Mouse (Mus musculus) limb, embryonic 10.5 days (tissue): ENCODE measurements around the gene Daam2. TPM values are rescaled to one million over a fixed set of nuclear protein-coding genes. Genes with fewer than 3 reads are reported as not detected.

Experiments
- DNase-seq: peaks from one replicate; pipeline ENCODE4 v3.0.0-alpha.2; 2017; ENCODE audit warnings: low spot score
- H3K27ac ChIP-seq: fragments of 300-500 bp; sonication (generic); 2 replicates; pipeline ENCODE4 v1.5.1; 2016; ENCODE audit warnings: mild to moderate bottlenecking
- H3K27me3 ChIP-seq: fragments of 300-500 bp; sonication (generic); 2 replicates; pipeline ENCODE4 v1.6.1; 2016; ENCODE audit warnings: low read depth, mild to moderate bottlenecking; ENCODE audit not compliant: poor library complexity, severe bottlenecking
- H3K36me3 ChIP-seq: fragments of 300-500 bp; sonication (generic); 2 replicates; pipeline ENCODE4 v1.6.1; 2016; ENCODE audit warnings: mild to moderate bottlenecking, moderate library complexity
- H3K4me1 ChIP-seq: fragments of 300-500 bp; sonication (generic); 2 replicates; pipeline ENCODE4 v1.6.1; 2016
- H3K4me3 ChIP-seq: fragments of 300-500 bp; sonication (generic); 2 replicates; pipeline ENCODE4 v1.5.1; 2016; ENCODE audit warnings: mild to moderate bottlenecking, moderate library complexity
- H3K9me3 ChIP-seq: fragments of 300-500 bp; sonication (generic); replicated peaks from 2 replicates; pipeline ENCODE4 v1.6.1; 2016; ENCODE audit warnings: mild to moderate bottlenecking
- WGBS: fragments of 180-500 bp; shearing (Covaris S2); methylation state at CpG from one replicate; pipeline ENCODE4 v1.1.7; 2016; 5-methylcytosine and 5-hydroxymethylcytosine counted together
- polyA plus RNA-seq: library from polyadenylated mRNA; unstranded; fragments of >200 nt; fragmentation: Nextera tagmentation; extraction: Ambion mirVana; gene quantifications from 2 replicates; pipeline ENCODE4 v1.2.1, GENCODE M21; 2016

The Daam2 gene
- polyA plus RNA-seq, 1 experiment from 2014 or later: 10.7 TPM

DNA sequence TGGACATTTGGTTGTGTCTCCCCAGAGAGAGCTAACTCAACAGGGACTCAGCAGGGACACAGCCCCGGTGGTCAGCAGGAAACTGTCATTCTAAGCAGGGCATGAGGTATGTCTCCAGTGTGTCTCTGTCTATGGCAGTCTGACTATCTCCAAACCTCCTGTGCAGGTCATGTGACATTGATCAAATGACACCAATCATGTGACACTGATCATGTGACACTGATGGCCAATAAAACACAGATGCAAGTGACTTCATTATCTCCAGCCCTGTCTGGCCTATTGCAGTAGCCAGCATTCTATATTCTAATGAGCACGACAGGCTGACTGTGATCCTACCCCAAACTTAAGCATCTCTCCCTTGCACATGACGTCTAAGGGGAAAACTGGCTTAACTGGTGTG is 147.9 kb downstream of the Daam2 start:
- DNase-seq: no peak
- 82% methylated on average over 3 of the region's 3 CpGs for WGBS
- Histone ChIP-seq H3K27ac (no peak overlapping the region), H3K27me3 (no peaks in the 10 kb centered on the region), H3K36me3 (no peaks in the 10 kb centered on the region), H3K9me3 (no peaks in the 10 kb centered on the region), H3K4me3 (no peak overlapping the region), H3K4me1 (peaks cover 5% of the 10 kb centered on the region; the same call in 1 of the 2 replicates)

DNA sequence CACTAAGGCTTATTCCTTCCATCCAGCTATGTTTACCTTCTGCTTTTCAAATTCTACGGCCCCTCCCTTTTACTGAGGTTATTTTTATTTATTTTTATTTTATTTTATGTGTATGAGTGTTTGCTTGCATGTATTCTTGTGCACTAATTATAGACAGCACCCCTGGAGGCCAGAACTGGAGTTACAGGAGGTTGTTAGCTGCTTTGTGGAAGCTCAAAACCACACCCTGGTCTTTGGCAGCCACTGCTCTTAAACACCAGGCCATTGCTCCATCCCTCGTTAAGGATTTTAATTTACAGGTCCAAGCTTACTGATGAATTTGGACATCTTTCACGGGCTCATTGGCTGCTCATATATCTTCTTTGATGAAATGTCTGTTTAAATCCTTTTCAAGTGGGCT is 150.6 kb downstream of the Daam2 start:
- H3K4me1 ChIP-seq: no peaks in the 10 kb centered on the region
- H3K4me3 ChIP-seq: no peak overlapping the region
- no peaks in the 10 kb centered on the region for H3K27me3 ChIP-seq
- H3K9me3 ChIP-seq: no peaks in the 10 kb centered on the region
- WGBS: 64% methylated on average over 3 of the region's 3 CpGs
- DNase-seq: no peak
- no peak overlapping the region for H3K27ac ChIP-seq
- H3K36me3 ChIP-seq: no peaks in the 10 kb centered on the region

DNA sequence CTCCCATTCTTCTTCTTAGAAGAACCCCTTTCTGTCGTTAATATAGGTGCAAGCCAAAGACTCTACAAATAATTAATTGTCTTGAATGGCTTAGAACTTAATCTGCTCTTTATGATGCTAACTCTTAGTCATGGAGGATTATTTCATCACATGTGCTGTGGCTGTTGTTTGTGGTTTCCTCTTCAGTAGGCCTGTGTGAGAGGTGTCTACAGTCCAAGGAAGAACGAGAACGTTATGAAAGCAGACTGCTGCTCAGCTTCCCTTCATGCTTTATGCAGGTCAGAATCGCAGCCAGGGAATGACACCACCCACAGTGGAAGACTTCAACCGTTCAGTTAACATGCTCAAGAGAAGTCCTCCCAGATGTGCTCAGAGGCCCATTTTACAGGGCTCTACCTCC is 151.2 kb downstream of the Daam2 start:
- Histone ChIP-seq H3K4me1 (no peaks in the 10 kb centered on the region), H3K9me3 (no peaks in the 10 kb centered on the region), H3K27me3 (no peaks in the 10 kb centered on the region), H3K27ac (no peak overlapping the region), H3K36me3 (no peaks in the 10 kb centered on the region), H3K4me3 (no peak overlapping the region)
- WGBS: 90% methylated on average over 5 of the region's 5 CpGs
- no peak for DNase-seq

Other genes starting within 250 kb of the Daam2 start
- 9.1 and 9.2 TPM in 2 replicates for gene Mocs1, start 136.0 kb downstream of the Daam2 start, polyA plus RNA-seq
- gene Kif6, start 50.8 kb upstream of the Daam2 start, polyA plus RNA-seq: 3.2 and 4.3 TPM in 2 replicates